Mouse (Mus musculus): ENCODE measurements around the gene Ugp2. TPM values are rescaled to one million over a fixed set of nuclear protein-coding genes. Genes with fewer than 3 reads are reported as not detected.

Gene Ugp2
- polyA plus RNA-seq, 1 experiment from 2014 or later = 88.1 TPM

- DNase-seq (no peak), ATAC-seq (no peak)
- Histone ChIP-seq H3K27me3 (ENCODE audit: insufficient read depth, low read length) (no peaks in the 10 kb centered on the region), H3K4me2 (ENCODE audit: low read depth, low read length) (peak overlapping the region; percentile 81), H3K27ac (ENCODE audit: low read depth) (peak overlapping the region; percentile 94), H3K4me1 (ENCODE audit: insufficient read depth) (peaks cover 7% of the 10 kb centered on the region), H3K9ac (replicated peaks) (peak overlapping the region; percentile 73), H3K9me3 (ENCODE audit: low read length) (no peaks in the 10 kb centered on the region), H3K4me3 (ENCODE audit: low read depth, low read length) (peak overlapping the region; percentile 71), H3K36me3 (replicated peaks; ENCODE audit: insufficient read depth, low read length) (0 out of 2 replicates have a peak, but pooled peaks cover 5% of the 10 kb centered on the region)
- 15% methylated on average over 9 of the region's 9 CpGs for WGBS (ENCODE audit: insufficient replicate concordance)
- TF ChIP-seq CTCF (IDR thresholded peaks at IDR 0.05; ENCODE audit: low read depth) = no peak
- no peak for TF ChIP-seq EP300 (IDR thresholded peaks at IDR 0.05; ENCODE audit: low read depth)
Measured at GRCm38 (mm10) chr11:21369248-21370016, 1.6 kb downstream of the Ugp2 start.

DNA sequence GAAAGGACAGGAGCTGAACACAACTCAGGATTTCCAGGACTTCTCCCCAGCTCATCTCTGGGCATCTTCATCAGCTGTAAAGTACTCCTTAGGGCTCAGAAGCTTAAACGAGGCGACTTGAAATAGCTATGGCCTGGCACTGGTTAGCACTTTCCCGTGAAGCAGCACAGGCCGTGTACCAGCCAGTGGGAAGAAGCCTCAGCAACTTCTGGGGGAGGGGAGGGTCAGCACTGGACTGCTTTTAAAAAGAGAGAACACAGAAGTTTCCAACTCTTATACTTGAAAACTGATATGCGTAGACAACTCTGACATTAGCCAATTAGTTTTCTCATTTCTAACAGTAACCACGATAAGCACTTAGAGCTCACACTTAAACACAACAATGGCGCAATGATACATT lies 2.5 kb downstream of the Ugp2 start:
- H3K36me3 ChIP-seq (replicated peaks; ENCODE audit: insufficient read depth, low read length) = 0 out of 2 replicates have a peak, but pooled peaks cover 5% of the 10 kb centered on the region
- peaks cover 11% of the 10 kb centered on the region for H3K4me1 ChIP-seq (ENCODE audit: insufficient read depth)
- no peak for ATAC-seq
- peak; percentile 22 for DNase-seq
- no peak overlapping the region for H3K27ac ChIP-seq (ENCODE audit: low read depth)
- WGBS (ENCODE audit: insufficient replicate concordance) = 46% methylated on average over 7 of the region's 7 CpGs
- H3K4me2 ChIP-seq (ENCODE audit: low read depth, low read length) = peak overlapping the region; percentile 81
- TF ChIP-seq EP300 (IDR thresholded peaks at IDR 0.05; ENCODE audit: low read depth) = no peak
- TF ChIP-seq CTCF (IDR thresholded peaks at IDR 0.05; ENCODE audit: low read depth) = no peak
- no peaks in the 10 kb centered on the region for H3K27me3 ChIP-seq (ENCODE audit: insufficient read depth, low read length)
- peak overlapping the region; percentile 56 for H3K9ac ChIP-seq (replicated peaks)
- no peaks in the 10 kb centered on the region for H3K9me3 ChIP-seq (ENCODE audit: low read length)
- H3K4me3 ChIP-seq (ENCODE audit: low read depth, low read length) = peak overlapping the region; percentile 71

GRCm38 (mm10) chr11:21363144-21363940 lies 7.7 kb downstream of the Ugp2 start:
- H3K9me3 ChIP-seq (ENCODE audit: low read length) = no peaks in the 10 kb centered on the region
- TF ChIP-seq CTCF (IDR thresholded peaks at IDR 0.05; ENCODE audit: low read depth) = no peak
- no peak for TF ChIP-seq EP300 (IDR thresholded peaks at IDR 0.05; ENCODE audit: low read depth)
- H3K4me1 ChIP-seq (ENCODE audit: insufficient read depth) = peaks cover 9% of the 10 kb centered on the region
- no peak overlapping the region for H3K9ac ChIP-seq (replicated peaks)
- WGBS (ENCODE audit: insufficient replicate concordance) = 76% methylated on average over 4 of the region's 4 CpGs
- no peaks in the 10 kb centered on the region for H3K27me3 ChIP-seq (ENCODE audit: insufficient read depth, low read length)
- no peak overlapping the region for H3K4me2 ChIP-seq (ENCODE audit: low read depth, low read length)
- 0 out of 2 replicates have a peak, but pooled peaks cover 5% of the 10 kb centered on the region for H3K36me3 ChIP-seq (replicated peaks; ENCODE audit: insufficient read depth, low read length)
- ATAC-seq (peak; percentile 69), DNase-seq (no peak)
- no peak overlapping the region for H3K4me3 ChIP-seq (ENCODE audit: low read depth, low read length)
- H3K27ac ChIP-seq (ENCODE audit: low read depth) = 0 out of 2 replicates have a peak overlapping the region, but pooled peaks have one; percentile 3

DNA sequence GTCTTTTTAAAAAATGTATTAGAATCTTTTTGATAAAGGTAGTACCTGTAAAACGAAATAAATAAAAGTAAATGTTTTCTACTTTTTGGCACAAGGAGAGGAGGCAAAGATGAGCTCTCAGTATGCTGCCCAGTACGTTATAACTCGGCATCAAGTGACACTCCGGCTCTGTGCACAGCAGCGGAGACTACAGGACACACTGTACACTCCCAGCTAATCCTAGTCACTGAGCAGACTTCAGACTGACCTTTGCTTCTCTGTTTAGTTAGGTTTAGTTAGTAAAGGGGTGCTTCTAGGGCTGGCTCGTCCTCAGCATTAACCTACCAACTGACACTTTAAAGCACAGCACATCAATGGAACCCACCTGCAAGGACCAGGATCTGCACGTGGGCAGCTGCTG lies 19.7 kb downstream of the Ugp2 start:
- H3K4me2 ChIP-seq (ENCODE audit: low read depth, low read length) = no peak overlapping the region
- H3K4me1 ChIP-seq (ENCODE audit: insufficient read depth) = 0 out of 2 replicates have a peak, but pooled peaks cover 2% of the 10 kb centered on the region
- H3K27me3 ChIP-seq (ENCODE audit: insufficient read depth, low read length) = no peaks in the 10 kb centered on the region
- 69% methylated on average over 7 of the region's 7 CpGs for WGBS (ENCODE audit: insufficient replicate concordance)
- DNase-seq (no peak), ATAC-seq (peak; percentile 65)
- TF ChIP-seq CTCF (IDR thresholded peaks at IDR 0.05; ENCODE audit: low read depth) (no peak), EP300 (IDR thresholded peaks at IDR 0.05; ENCODE audit: low read depth) (no peak)
- H3K9ac ChIP-seq (replicated peaks) = no peak overlapping the region
- H3K4me3 ChIP-seq (ENCODE audit: low read depth, low read length) = no peak overlapping the region
- H3K36me3 ChIP-seq (replicated peaks; ENCODE audit: insufficient read depth, low read length) = peaks cover 31% of the 10 kb centered on the region
- H3K27ac ChIP-seq (ENCODE audit: low read depth) = no peak overlapping the region
- H3K9me3 ChIP-seq (ENCODE audit: low read length) = no peaks in the 10 kb centered on the region

DNA sequence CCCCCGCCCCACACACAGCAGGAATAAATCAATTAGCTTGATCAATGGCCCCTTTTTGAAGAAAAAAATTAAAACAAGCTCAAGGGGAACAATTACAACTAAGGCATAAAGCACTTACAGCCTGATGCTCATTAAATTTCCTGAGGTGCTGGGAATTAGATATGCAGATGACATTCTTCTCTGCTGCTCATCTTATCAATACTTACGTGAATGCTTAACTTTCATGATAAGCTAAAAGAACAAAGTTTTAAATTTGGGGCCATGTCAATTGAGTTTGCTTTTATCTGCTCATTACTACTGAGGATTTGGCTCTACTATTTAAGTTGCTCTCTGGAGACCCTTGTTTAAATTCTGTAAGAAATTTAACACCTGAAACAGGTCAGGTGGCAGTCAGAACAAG lies 22.1 kb downstream of the Ugp2 start:
- ATAC-seq (no peak), DNase-seq (no peak)
- TF ChIP-seq CTCF (IDR thresholded peaks at IDR 0.05; ENCODE audit: low read depth) = no peak
- TF ChIP-seq EP300 (IDR thresholded peaks at IDR 0.05; ENCODE audit: low read depth) = no peak
- Histone ChIP-seq H3K9me3 (ENCODE audit: low read length) (no peaks in the 10 kb centered on the region), H3K27ac (ENCODE audit: low read depth) (no peak overlapping the region), H3K27me3 (ENCODE audit: insufficient read depth, low read length) (no peaks in the 10 kb centered on the region), H3K36me3 (replicated peaks; ENCODE audit: insufficient read depth, low read length) (peaks cover 37% of the 10 kb centered on the region), H3K9ac (replicated peaks) (no peak overlapping the region), H3K4me1 (ENCODE audit: insufficient read depth) (0 out of 2 replicates have a peak, but pooled peaks cover 2% of the 10 kb centered on the region), H3K4me3 (ENCODE audit: low read depth, low read length) (no peak overlapping the region), H3K4me2 (ENCODE audit: low read depth, low read length) (no peak overlapping the region)
- 73% methylated on average over 2 of the region's 2 CpGs for WGBS (ENCODE audit: insufficient replicate concordance)

- H3K27me3 ChIP-seq (ENCODE audit: insufficient read depth, low read length) = no peaks in the 10 kb centered on the region
- H3K9me3 ChIP-seq (ENCODE audit: low read length) = no peaks in the 10 kb centered on the region
- TF ChIP-seq CTCF (IDR thresholded peaks at IDR 0.05; ENCODE audit: low read depth) (no peak), EP300 (IDR thresholded peaks at IDR 0.05; ENCODE audit: low read depth) (no peak)
- no peak overlapping the region for H3K27ac ChIP-seq (ENCODE audit: low read depth)
- H3K4me1 ChIP-seq (ENCODE audit: insufficient read depth) = no peaks in the 10 kb centered on the region; the same call in 1 of the 2 replicates
- H3K4me3 ChIP-seq (ENCODE audit: low read depth, low read length) = no peak overlapping the region
- H3K36me3 ChIP-seq (replicated peaks; ENCODE audit: insufficient read depth, low read length) = peaks cover 37% of the 10 kb centered on the region
- ATAC-seq = no peak
- WGBS (ENCODE audit: insufficient replicate concordance) = 68% methylated on average over 3 of the region's 3 CpGs
- DNase-seq = no peak
- H3K4me2 ChIP-seq (ENCODE audit: low read depth, low read length) = no peak overlapping the region
- H3K9ac ChIP-seq (replicated peaks) = no peak overlapping the region
Measured at GRCm38 (mm10) chr11:21346020-21346419, 25.0 kb downstream of the Ugp2 start.
